Mouse (Mus musculus): ENCODE measurements around the gene Slc25a22. TPM values are rescaled to one million over a fixed set of nuclear protein-coding genes. Genes with fewer than 3 reads are reported as not detected.

Slc25a22 gene
- polyA plus RNA-seq, 1 experiment from 2014 or later: 17.2 TPM

- Histone ChIP-seq H3K36me3 (ENCODE audit: control insufficient read depth, insufficient read depth, low read length) (no peaks in the 10 kb centered on the region), H3K4me1 (replicated peaks; ENCODE audit: control insufficient read depth, insufficient read depth) (no peaks in the 10 kb centered on the region), H3K27me3 (ENCODE audit: control insufficient read depth, insufficient read depth, low read length) (no peaks in the 10 kb centered on the region), H3K9me3 (ENCODE audit: control insufficient read depth, low read length) (no peaks in the 10 kb centered on the region), H3K27ac (replicated peaks) (no peak overlapping the region), H3K9ac (ENCODE audit: low read length) (no peak overlapping the region), H3K4me2 (replicated peaks; ENCODE audit: low read depth) (no peak overlapping the region), H3K4me3 (ENCODE audit: low read depth, low read length) (no peak overlapping the region)
- DNase-seq (ENCODE audit: low spot score): no peak
- WGBS: 78% methylated on average over 4 of the region's 4 CpGs
- no peak for ATAC-seq (ENCODE audit: low FRiP score, low TSS enrichment)
- TF ChIP-seq CTCF (IDR thresholded peaks at IDR 0.05; ENCODE audit: low read depth) (no peak), EP300 (optimal IDR thresholded peaks at IDR 0.05) (no peak)
Measured at GRCm38 (mm10) chr7:141381068-141381835, 56.4 kb downstream of the Slc25a22 start.

Other genes with a start within 250 kb of the Slc25a22 start
- 118 and 125 TPM in 2 replicates for gene Hras, start 243.9 kb downstream of the Slc25a22 start, polyA plus RNA-seq (2015; fragmentation: Nextera tagmentation; extraction: Ambion mirVana)
- 2.8 and 3.5 TPM in 2 replicates for gene Lrrc56, start 243.7 kb downstream of the Slc25a22 start, polyA plus RNA-seq (2015; fragmentation: Nextera tagmentation; extraction: Ambion mirVana)
- gene Lmntd2, start 223.8 kb downstream of the Slc25a22 start, polyA plus RNA-seq (2015; fragmentation: Nextera tagmentation; extraction: Ambion mirVana): 2.7 and 3.6 TPM in 2 replicates
- gene Rassf7, start 222.0 kb downstream of the Slc25a22 start, polyA plus RNA-seq (2015; fragmentation: Nextera tagmentation; extraction: Ambion mirVana): 84.2 and 105 TPM in 2 replicates
- 19.1 and 19.9 TPM in 2 replicates for gene Phrf1, start 209.1 kb downstream of the Slc25a22 start, polyA plus RNA-seq (2015; fragmentation: Nextera tagmentation; extraction: Ambion mirVana)
- gene Irf7, start 171.4 kb downstream of the Slc25a22 start, polyA plus RNA-seq (2015; fragmentation: Nextera tagmentation; extraction: Ambion mirVana): 11.3 and 12.2 TPM in 2 replicates
- gene Cdhr5, start 161.1 kb downstream of the Slc25a22 start, polyA plus RNA-seq (2015; fragmentation: Nextera tagmentation; extraction: Ambion mirVana): 1.2 and 2.0 TPM in 2 replicates
- gene Sct, start 158.8 kb downstream of the Slc25a22 start, polyA plus RNA-seq (2015; fragmentation: Nextera tagmentation; extraction: Ambion mirVana): 2.2 and 2.4 TPM in 2 replicates
- 0.06 and 0.16 TPM in 2 replicates for gene Drd4, start 145.9 kb downstream of the Slc25a22 start, polyA plus RNA-seq (2015; fragmentation: Nextera tagmentation; extraction: Ambion mirVana)
- 37.6 and 40.1 TPM in 2 replicates for gene Deaf1, start 110.2 kb downstream of the Slc25a22 start, polyA plus RNA-seq (2015; fragmentation: Nextera tagmentation; extraction: Ambion mirVana)
- 18.6 and 19.7 TPM in 2 replicates for gene Tmem80, start 110.2 kb downstream of the Slc25a22 start, polyA plus RNA-seq (2015; fragmentation: Nextera tagmentation; extraction: Ambion mirVana)
- 86.1 and 96.5 TPM in 2 replicates for gene Eps8l2, start 99.0 kb downstream of the Slc25a22 start, polyA plus RNA-seq (2015; fragmentation: Nextera tagmentation; extraction: Ambion mirVana)
- gene Taldo1, start 45.7 kb downstream of the Slc25a22 start, polyA plus RNA-seq (2015; fragmentation: Nextera tagmentation; extraction: Ambion mirVana): 459 and 468 TPM in 2 replicates
- 30.8 and 33.8 TPM in 2 replicates for gene Gatd1, start 23.8 kb downstream of the Slc25a22 start, polyA plus RNA-seq (2015; fragmentation: Nextera tagmentation; extraction: Ambion mirVana)
- gene Cend1, start 8.4 kb downstream of the Slc25a22 start, polyA plus RNA-seq (2015; fragmentation: Nextera tagmentation; extraction: Ambion mirVana): 2.0 and 2.5 TPM in 2 replicates
- 1.8 and 2.0 TPM in 2 replicates for gene Pidd1, start 6.1 kb upstream of the Slc25a22 start, polyA plus RNA-seq (2015; fragmentation: Nextera tagmentation; extraction: Ambion mirVana)
- 1,187 and 1,334 TPM in 2 replicates for gene Rplp2, start 9.5 kb upstream of the Slc25a22 start, polyA plus RNA-seq (2015; fragmentation: Nextera tagmentation; extraction: Ambion mirVana)
- 82.1 and 88.0 TPM in 2 replicates for gene Pnpla2, start 17.3 kb upstream of the Slc25a22 start, polyA plus RNA-seq (2015; fragmentation: Nextera tagmentation; extraction: Ambion mirVana)
- gene Cracr2b, start 23.2 kb upstream of the Slc25a22 start, polyA plus RNA-seq (2015; fragmentation: Nextera tagmentation; extraction: Ambion mirVana): 20.8 and 23.5 TPM in 2 replicates
- gene Cd151, start 29.5 kb upstream of the Slc25a22 start, polyA plus RNA-seq (2015; fragmentation: Nextera tagmentation; extraction: Ambion mirVana): 22.6 and 27.5 TPM in 2 replicates
- 53.4 and 60.2 TPM in 2 replicates for gene Polr2l, start 37.2 kb upstream of the Slc25a22 start, polyA plus RNA-seq (2015; fragmentation: Nextera tagmentation; extraction: Ambion mirVana)
- 56.9 and 58.7 TPM in 2 replicates for gene Tspan4, start 37.3 kb upstream of the Slc25a22 start, polyA plus RNA-seq (2015; fragmentation: Nextera tagmentation; extraction: Ambion mirVana)
- 20.8 and 22.6 TPM in 2 replicates for gene Chid1, start 102.0 kb upstream of the Slc25a22 start, polyA plus RNA-seq (2015; fragmentation: Nextera tagmentation; extraction: Ambion mirVana)
- 30.8 and 33.0 TPM in 2 replicates for gene Ap2a2, start 124.3 kb upstream of the Slc25a22 start, polyA plus RNA-seq (2015; fragmentation: Nextera tagmentation; extraction: Ambion mirVana)
- 11.3 and 13.6 TPM in 2 replicates for gene Muc6, start 217.4 kb upstream of the Slc25a22 start, polyA plus RNA-seq (2015; fragmentation: Nextera tagmentation; extraction: Ambion mirVana)

Measured in stomach, postnatal 0 days (tissue).